Mouse (Mus musculus): ENCODE measurements around the gene Obscn.

DNA sequence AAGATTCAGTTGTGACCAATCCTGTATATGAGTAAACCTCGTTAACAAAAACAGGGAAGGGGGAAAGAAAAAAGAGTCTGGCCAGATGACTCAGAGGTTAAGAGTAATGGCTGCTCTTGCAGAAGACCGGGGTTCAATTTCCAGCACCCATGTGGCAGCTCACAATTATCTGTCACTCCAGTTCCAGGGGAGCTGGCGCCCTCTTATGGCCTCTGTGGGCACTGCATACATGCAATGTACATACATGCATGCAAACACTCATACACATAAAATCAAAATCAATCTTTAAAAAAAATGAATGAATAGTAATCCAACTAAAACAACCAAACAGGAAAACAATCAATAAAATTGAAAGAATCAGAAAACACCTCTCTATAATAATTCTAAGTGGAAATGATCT lies 33.9 kb downstream of the Obscn start:
- TF ChIP-seq CTCF (IDR thresholded peaks at IDR 0.05; ENCODE audit: low read depth, low read length) (no peak), GATA1 (IDR thresholded peaks at IDR 0.05; ENCODE audit: borderline replicate concordance, low read length) (no peak), TAL1 (conservative IDR thresholded peaks at IDR 0.05; ENCODE audit: low read depth, low read length) (no peak), GATA2 (IDR thresholded peaks at IDR 0.05; ENCODE audit: borderline replicate concordance, low read depth, low read length) (no peak), POLR2AphosphoS5 (IDR thresholded peaks at IDR 0.05; ENCODE audit: insufficient replicate concordance, low read depth, low read length) (no peak)
